Mouse (Mus musculus) liver, embryonic 14.5 days (tissue): ENCODE measurements around the gene Snapc5.
"Not testable (repeated sequence)": the region's sequence is repeated elsewhere in the genome, so short reads cannot be mapped to it uniquely, and the experiment has no call there.

Experiments used
- CTCF ChIP-seq: IDR thresholded peaks from 2 replicates; pipeline ENCODE4 v1.5.1; 2016; ENCODE audit warnings: antibody characterized with exemption, low read depth, control low read depth
- EP300 ChIP-seq: IDR thresholded peaks from 2 replicates; pipeline ENCODE4 v1.6.1; 2016; ENCODE audit warnings: antibody characterized with exemption, low read depth

DNA sequence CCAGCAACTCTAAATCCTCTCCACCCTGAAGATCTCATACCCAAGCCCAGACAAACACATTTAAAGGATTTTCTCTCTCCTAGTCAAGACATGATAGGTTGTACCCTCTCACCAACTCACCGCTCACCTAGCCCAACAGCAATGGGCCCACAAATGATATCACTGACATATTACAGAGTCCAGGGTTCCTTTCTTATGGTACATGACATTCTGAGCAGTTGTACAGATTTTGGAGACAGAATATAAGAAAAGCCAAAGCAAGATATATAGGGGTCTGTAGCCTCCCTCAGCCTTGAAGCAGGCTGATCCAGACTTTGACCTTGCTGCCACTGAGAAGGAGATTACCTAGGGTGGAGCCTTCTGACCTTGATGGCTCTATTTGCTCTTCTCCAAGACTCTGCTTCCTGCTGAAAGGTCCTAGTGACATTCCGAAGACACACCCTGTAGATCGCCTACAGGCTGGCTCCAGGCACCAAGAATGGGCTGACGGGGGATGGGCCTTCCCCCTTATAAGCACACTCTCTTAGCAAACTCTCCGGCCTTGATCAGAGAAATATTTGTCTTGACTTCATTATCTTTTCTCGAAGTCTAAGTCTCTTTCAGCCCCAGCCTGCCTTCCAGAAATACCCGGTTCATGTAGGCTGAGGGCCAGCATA, 19.8 kb downstream of the Snapc5 start:
- TF ChIP-seq CTCF, EP300: not testable (repeated sequence)
